Mouse (Mus musculus): ENCODE measurements around the gene Eif2s1. TPM values are rescaled to one million over a fixed set of nuclear protein-coding genes. Genes with fewer than 3 reads are reported as not detected.
A peak's percentile ranks its signal among the peaks of the same experiment; 100 is the strongest.

Gene Eif2s1
- polyA plus RNA-seq (2015; fragmentation: Nextera tagmentation; extraction: Ambion mirVana) = 214 and 218 TPM in 2 replicates

- Histone ChIP-seq H3K9me3 (no peaks in the 10 kb centered on the region), H3K27ac (peak within 1 kb of the TSS; percentile 87), H3K4me1 (peaks cover 21% of the 10 kb centered on the region), H3K4me2 (replicated peaks) (peak within 1 kb of the TSS; percentile 90), H3K9ac (peak within 1 kb of the TSS; percentile 92), H3K4me3 (peak within 1 kb of the TSS; percentile 90), H3K27me3 (no peaks in the 10 kb centered on the region), H3K36me3 (0 out of 2 replicates have a peak, but pooled peaks cover 4% of the 10 kb centered on the region)
- peak; percentile 100 for ATAC-seq (ENCODE audit: low FRiP score, low read depth)
- under 1% methylated on average over 53 of the region's 55 CpGs for WGBS
Measured at GRCm38 (mm10) chr12:78861496-78862253, at the start of gene Eif2s1, which contains the start of gene Atp6v1d. Gene Eif2s1 (plus strand): TSS chr12:78861819. Gene Atp6v1d (minus strand): TSS chr12:78861638.

- Histone ChIP-seq H3K4me1 (no peaks in the 10 kb centered on the region), H3K27ac (no peak overlapping the region), H3K4me3 (no peak overlapping the region), H3K36me3 (peaks cover 9% of the 10 kb centered on the region; the same call in 1 of the 2 replicates), H3K9ac (no peak overlapping the region), H3K4me2 (replicated peaks) (no peak overlapping the region), H3K9me3 (no peaks in the 10 kb centered on the region), H3K27me3 (no peaks in the 10 kb centered on the region)
- ATAC-seq (ENCODE audit: low FRiP score, low read depth) = no peak
Measured at GRCm38 (mm10) chr12:78814437-78814836, 47.2 kb upstream of the Eif2s1 start.

- WGBS = 83% methylated on average over 2 of the region's 2 CpGs
- Histone ChIP-seq H3K27ac (no peak overlapping the region), H3K9ac (no peak overlapping the region), H3K27me3 (no peaks in the 10 kb centered on the region), H3K9me3 (no peaks in the 10 kb centered on the region), H3K4me3 (no peak overlapping the region), H3K36me3 (peaks cover 52% of the 10 kb centered on the region), H3K4me1 (no peaks in the 10 kb centered on the region), H3K4me2 (replicated peaks) (no peak overlapping the region)
- ATAC-seq (ENCODE audit: low FRiP score, low read depth) = no peak
Measured at GRCm38 (mm10) chr12:78834496-78834895, 27.1 kb upstream of the Eif2s1 start.

GRCm38 (mm10) chr12:78839906-78840305 lies 21.7 kb upstream of the Eif2s1 start:
- Histone ChIP-seq H3K36me3 (peaks cover 69% of the 10 kb centered on the region), H3K9ac (no peak overlapping the region), H3K4me2 (replicated peaks) (no peak overlapping the region), H3K4me3 (no peak overlapping the region), H3K27me3 (no peaks in the 10 kb centered on the region), H3K27ac (no peak overlapping the region), H3K9me3 (no peaks in the 10 kb centered on the region), H3K4me1 (no peaks in the 10 kb centered on the region)
- no peak for ATAC-seq (ENCODE audit: low FRiP score, low read depth)
- 87% methylated on average over 4 of the region's 4 CpGs for WGBS

GRCm38 (mm10) chr12:78842429-78842828 lies 19.2 kb upstream of the Eif2s1 start:
- Histone ChIP-seq H3K27ac (no peak overlapping the region), H3K27me3 (no peaks in the 10 kb centered on the region), H3K4me1 (no peaks in the 10 kb centered on the region), H3K9me3 (no peaks in the 10 kb centered on the region), H3K4me2 (replicated peaks) (no peak overlapping the region), H3K4me3 (no peak overlapping the region), H3K36me3 (peaks cover 61% of the 10 kb centered on the region), H3K9ac (no peak overlapping the region)
- 85% methylated on average over 1 of the region's 1 CpGs for WGBS
- no peak for ATAC-seq (ENCODE audit: low FRiP score, low read depth)

- H3K9ac ChIP-seq = no peak overlapping the region
- H3K4me2 ChIP-seq (replicated peaks) = no peak overlapping the region
- WGBS = 93% methylated on average over 4 of the region's 4 CpGs
- H3K27ac ChIP-seq = no peak overlapping the region
- ATAC-seq (ENCODE audit: low FRiP score, low read depth) = no peak
- no peaks in the 10 kb centered on the region for H3K27me3 ChIP-seq
- H3K4me3 ChIP-seq = no peak overlapping the region
- H3K4me1 ChIP-seq = no peaks in the 10 kb centered on the region
- H3K9me3 ChIP-seq = no peaks in the 10 kb centered on the region
- peaks cover 54% of the 10 kb centered on the region for H3K36me3 ChIP-seq
Measured at GRCm38 (mm10) chr12:78848246-78848645, 13.4 kb upstream of the Eif2s1 start.

- Histone ChIP-seq H3K4me1 (peaks cover 21% of the 10 kb centered on the region), H3K9ac (peak overlapping the region; percentile 81), H3K27ac (0 out of 2 replicates have a peak overlapping the region, but pooled peaks have one; percentile 28), H3K27me3 (no peaks in the 10 kb centered on the region), H3K4me2 (replicated peaks) (peak overlapping the region; percentile 90), H3K36me3 (peaks cover 11% of the 10 kb centered on the region; the same call in 1 of the 2 replicates), H3K9me3 (no peaks in the 10 kb centered on the region), H3K4me3 (peak overlapping the region; percentile 90)
- peak; percentile 38 for ATAC-seq (ENCODE audit: low FRiP score, low read depth)
- WGBS = 1% methylated on average over 30 of the region's 30 CpGs
Measured at GRCm38 (mm10) chr12:78860921-78861495, 611 bp upstream of the Eif2s1 start.

GRCm38 (mm10) chr12:78862254-78862730 lies 673 bp downstream of the Eif2s1 start:
- Histone ChIP-seq H3K9me3 (no peaks in the 10 kb centered on the region), H3K27ac (peak overlapping the region; percentile 87), H3K9ac (peak overlapping the region; percentile 92), H3K4me3 (peak overlapping the region; percentile 90), H3K4me1 (peaks cover 21% of the 10 kb centered on the region), H3K27me3 (no peaks in the 10 kb centered on the region), H3K4me2 (replicated peaks) (peak overlapping the region; percentile 79), H3K36me3 (peaks cover 5% of the 10 kb centered on the region; the same call in 1 of the 2 replicates)
- ATAC-seq (ENCODE audit: low FRiP score, low read depth) = no peak
- under 1% methylated on average over 22 of the region's 22 CpGs for WGBS

- Histone ChIP-seq H3K27ac (no peak overlapping the region), H3K4me1 (peaks cover 14% of the 10 kb centered on the region), H3K36me3 (peaks cover 27% of the 10 kb centered on the region), H3K4me2 (replicated peaks) (no peak overlapping the region), H3K9ac (no peak overlapping the region), H3K9me3 (no peaks in the 10 kb centered on the region), H3K4me3 (no peak overlapping the region), H3K27me3 (no peaks in the 10 kb centered on the region)
- no peak for ATAC-seq (ENCODE audit: low FRiP score, low read depth)
- WGBS = 92% methylated on average over 1 of the region's 1 CpGs
Measured at GRCm38 (mm10) chr12:78865434-78865833, 3.8 kb downstream of the Eif2s1 start.

- 88% methylated on average over 1 of the region's 1 CpGs for WGBS
- no peaks in the 10 kb centered on the region for H3K9me3 ChIP-seq
- peaks cover 40% of the 10 kb centered on the region for H3K36me3 ChIP-seq
- no peaks in the 10 kb centered on the region for H3K27me3 ChIP-seq
- ATAC-seq (ENCODE audit: low FRiP score, low read depth) = no peak
- no peak overlapping the region for H3K4me2 ChIP-seq (replicated peaks)
- H3K4me1 ChIP-seq = peaks cover 5% of the 10 kb centered on the region
- no peak overlapping the region for H3K9ac ChIP-seq
- no peak overlapping the region for H3K27ac ChIP-seq
- no peak overlapping the region for H3K4me3 ChIP-seq
Measured at GRCm38 (mm10) chr12:78868115-78868514, 6.5 kb downstream of the Eif2s1 start.

- H3K36me3 ChIP-seq = peaks cover 63% of the 10 kb centered on the region
- no peak overlapping the region for H3K9ac ChIP-seq
- WGBS = 96% methylated on average over 3 of the region's 3 CpGs
Measured at GRCm38 (mm10) chr12:78874581-78874980, 13.0 kb downstream of the Eif2s1 start.

GRCm38 (mm10) chr12:78890062-78890461 lies 28.4 kb downstream of the Eif2s1 start:
- Histone ChIP-seq H3K36me3 (peaks cover 22% of the 10 kb centered on the region), H3K9me3 (no peaks in the 10 kb centered on the region), H3K4me1 (no peaks in the 10 kb centered on the region)

More at GRCm38 (mm10) chr12:78874581-78874980, 13.0 kb downstream of the Eif2s1 start:
- ATAC-seq (ENCODE audit: low FRiP score, low read depth) = no peak
- Histone ChIP-seq H3K4me2 (replicated peaks) (no peak overlapping the region), H3K27me3 (no peaks in the 10 kb centered on the region), H3K4me1 (no peaks in the 10 kb centered on the region), H3K9me3 (no peaks in the 10 kb centered on the region), H3K27ac (no peak overlapping the region), H3K4me3 (no peak overlapping the region)

More at GRCm38 (mm10) chr12:78890062-78890461, 28.4 kb downstream of the Eif2s1 start:
- WGBS = 56% methylated on average over 1 of the region's 1 CpGs
- Histone ChIP-seq H3K27ac (no peak overlapping the region), H3K4me3 (no peak overlapping the region), H3K9ac (no peak overlapping the region), H3K27me3 (no peaks in the 10 kb centered on the region), H3K4me2 (replicated peaks) (no peak overlapping the region)
- ATAC-seq (ENCODE audit: low FRiP score, low read depth) = no peak
